Mouse (Mus musculus) ES-Bruce4 (cell line): Measurements from ENCODE around the gene Col20a1. TPM values are rescaled to one million over a fixed set of nuclear protein-coding genes. Genes with fewer than 3 reads are reported as not detected.

Experiments used
- H3K27ac ChIP-seq: 2 replicates; pipeline ENCODE4 v1.5.1; 2012; ENCODE audit warnings: low read length, inconsistent platforms; ENCODE audit not compliant: insufficient read depth
- H3K27me3 ChIP-seq: 2 replicates; pipeline ENCODE4 v1.6.1; 2012; ENCODE audit warnings: mild to moderate bottlenecking, low read length, inconsistent platforms; ENCODE audit not compliant: control insufficient read depth, poor library complexity, insufficient read depth, severe bottlenecking
- H3K36me3 ChIP-seq: 2 replicates; pipeline ENCODE4 v1.6.1; 2012; ENCODE audit warnings: inconsistent platforms, mild to moderate bottlenecking, low read length, moderate library complexity; ENCODE audit not compliant: control insufficient read depth, poor library complexity, insufficient read depth, severe bottlenecking
- H3K4me1 ChIP-seq: one replicate; pipeline ENCODE4 v1.8.1; 2011; ENCODE audit warnings: low read length; ENCODE audit not compliant: control insufficient read depth, insufficient read depth
- H3K4me3 ChIP-seq: 2 replicates; pipeline ENCODE4 v1.5.1; 2011; ENCODE audit warnings: low read depth, mild to moderate bottlenecking, low read length
- H3K9ac ChIP-seq: 2 replicates; pipeline ENCODE4 v1.6.1; 2012; ENCODE audit warnings: low read depth, mild to moderate bottlenecking, inconsistent platforms; ENCODE audit not compliant: poor library complexity, severe bottlenecking
- H3K9me3 ChIP-seq: replicated peaks from 2 replicates; pipeline ENCODE4 v1.6.1; 2012; ENCODE audit warnings: mild to moderate bottlenecking, low read length, inconsistent platforms; ENCODE audit not compliant: control insufficient read depth, poor library complexity, insufficient read depth, severe bottlenecking
- CTCF ChIP-seq: IDR thresholded peaks from one replicate; pipeline ENCODE4 v1.8.1; 2011; ENCODE audit warnings: low read depth, low read length
- EP300 ChIP-seq: IDR thresholded peaks from 2 replicates; pipeline ENCODE4 v1.6.1; 2011; ENCODE audit warnings: low read depth, low read length; ENCODE audit not compliant: insufficient read depth
- POLR2A ChIP-seq: IDR thresholded peaks from one replicate; pipeline ENCODE4 v1.8.1; 2011; ENCODE audit warnings: low read length; ENCODE audit not compliant: insufficient read depth
- polyA plus RNA-seq: library from polyadenylated mRNA; stranded (reverse); fragments of >200 nt; gene quantifications from 2 replicates; pipeline ENCODE4 v1.2.4, GENCODE M21; 2011; ENCODE audit warnings: low read depth; ENCODE audit not compliant: missing spikeins, insufficient read depth, insufficient read length

Col20a1 gene
- polyA plus RNA-seq, 1 experiment: 0.79 TPM

DNA sequence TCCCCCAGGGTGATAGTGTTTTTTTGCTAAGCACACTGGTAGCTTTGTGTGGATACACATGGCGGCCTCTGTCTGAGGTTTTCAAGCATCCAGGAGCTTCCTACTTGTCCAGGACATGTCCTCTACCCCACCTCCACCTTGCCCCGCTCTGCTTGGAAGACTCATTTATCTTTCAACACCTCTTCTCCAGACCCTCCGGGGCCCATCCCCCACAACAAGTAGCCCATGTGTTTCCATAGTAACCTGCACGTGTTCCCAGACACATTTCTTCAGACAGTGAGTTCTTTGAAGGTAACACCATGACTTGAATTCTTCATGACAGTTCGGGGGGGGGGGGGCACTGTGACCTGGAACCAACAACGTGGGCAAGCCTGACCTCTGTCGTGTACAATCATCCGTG is 71.0 kb downstream of the Col20a1 start:
- no peaks in the 10 kb centered on the region for H3K4me1 ChIP-seq
- no peak overlapping the region for H3K4me3 ChIP-seq
- H3K27ac ChIP-seq: no peak overlapping the region
- no peaks in the 10 kb centered on the region for H3K27me3 ChIP-seq
- H3K36me3 ChIP-seq: no peaks in the 10 kb centered on the region
- TF ChIP-seq EP300 (no peak), CTCF (no peak), POLR2A (no peak)
- no peaks in the 10 kb centered on the region for H3K9me3 ChIP-seq
- H3K9ac ChIP-seq: no peak overlapping the region

DNA sequence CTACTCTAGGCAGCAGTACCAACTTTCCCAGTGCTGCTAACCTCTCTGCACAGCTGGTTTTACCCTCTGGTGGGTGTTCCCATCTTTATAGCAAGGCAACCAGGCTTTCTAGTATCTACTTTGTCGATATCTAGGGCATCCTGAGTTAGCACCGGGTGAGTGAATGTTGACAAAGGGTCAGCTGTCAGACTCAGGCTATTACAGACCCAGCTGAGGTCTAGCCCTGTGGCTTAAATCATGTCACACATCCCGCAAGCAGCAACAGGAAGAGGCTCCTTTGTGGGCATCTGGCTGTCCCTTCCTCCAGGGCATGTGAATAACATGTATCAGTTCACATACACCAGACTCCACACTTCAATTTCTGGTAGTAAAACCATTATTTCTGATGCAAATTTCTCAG is 71.9 kb downstream of the Col20a1 start:
- Histone ChIP-seq H3K27me3 (no peaks in the 10 kb centered on the region), H3K9ac (no peak overlapping the region), H3K27ac (no peak overlapping the region), H3K9me3 (no peaks in the 10 kb centered on the region), H3K36me3 (no peaks in the 10 kb centered on the region), H3K4me3 (no peak overlapping the region), H3K4me1 (no peaks in the 10 kb centered on the region)
- TF ChIP-seq EP300: no peak
- TF ChIP-seq CTCF: no peak
- TF ChIP-seq POLR2A: no peak

DNA sequence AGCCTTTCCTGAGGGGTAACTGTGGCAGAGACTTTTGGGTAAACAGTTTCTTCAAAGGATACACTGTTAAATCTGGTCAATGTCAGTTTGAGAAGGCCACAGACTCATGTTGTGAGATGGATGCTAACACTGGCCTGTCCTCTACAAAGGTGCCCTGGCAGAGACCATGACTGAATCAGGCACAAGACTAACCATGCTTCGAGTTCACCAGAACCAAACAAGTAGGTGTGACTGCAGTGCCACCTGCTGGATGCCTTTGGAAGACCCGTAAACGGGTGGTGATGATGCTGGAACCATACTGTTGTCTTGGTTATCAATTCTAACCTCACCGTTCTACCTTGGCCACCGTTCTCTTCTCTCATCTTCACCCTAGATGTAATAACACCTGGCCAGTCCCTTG is 73.8 kb downstream of the Col20a1 start:
- Histone ChIP-seq H3K36me3 (no peaks in the 10 kb centered on the region), H3K4me3 (no peak overlapping the region), H3K9ac (no peak overlapping the region), H3K27me3 (no peaks in the 10 kb centered on the region), H3K27ac (no peak overlapping the region), H3K4me1 (no peaks in the 10 kb centered on the region), H3K9me3 (no peaks in the 10 kb centered on the region)
- TF ChIP-seq CTCF (peak; percentile 92), POLR2A (no peak)

DNA sequence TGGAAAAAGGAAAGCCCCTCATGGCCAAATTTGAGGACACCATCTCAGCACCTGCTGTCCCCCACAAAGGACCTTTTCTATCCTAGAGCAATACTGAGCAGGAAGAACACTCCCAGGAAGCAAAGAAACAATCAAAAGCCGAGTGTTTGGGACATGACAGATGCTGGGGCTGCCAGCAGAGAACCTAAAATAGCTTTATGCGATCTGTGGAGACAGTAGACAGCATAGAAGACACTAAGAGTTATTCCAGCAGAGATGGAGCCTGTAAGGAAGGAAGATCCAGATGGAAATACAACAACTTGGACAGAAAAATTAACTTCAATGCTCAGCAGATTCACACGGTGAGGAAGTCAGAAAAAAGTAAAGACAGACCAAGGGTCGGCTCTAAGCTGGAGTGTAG is 79.5 kb downstream of the Col20a1 start:
- H3K27me3 ChIP-seq: no peaks in the 10 kb centered on the region
- H3K4me3 ChIP-seq: no peak overlapping the region
- no peaks in the 10 kb centered on the region for H3K9me3 ChIP-seq
- H3K36me3 ChIP-seq: no peaks in the 10 kb centered on the region
- no peaks in the 10 kb centered on the region for H3K4me1 ChIP-seq
- no peak overlapping the region for H3K9ac ChIP-seq
- H3K27ac ChIP-seq: no peak overlapping the region
- TF ChIP-seq EP300 (no peak), CTCF (no peak), POLR2A (no peak)

Other genes starting within 250 kb of the Col20a1 start
- gene Bhlhe23, start 209.6 kb upstream of the Col20a1 start, polyA plus RNA-seq: not detected in 2 replicates
- 103 and 112 TPM in 2 replicates for gene Ythdf1, start 65.6 kb upstream of the Col20a1 start, polyA plus RNA-seq
- gene Birc7, start 57.5 kb upstream of the Col20a1 start, polyA plus RNA-seq: 0.56 and 0.85 TPM in 2 replicates
- gene Nkain4, start 31.8 kb upstream of the Col20a1 start, polyA plus RNA-seq: 7.0 and 9.1 TPM in 2 replicates
- 36.4 and 37.2 TPM in 2 replicates for gene Arfgap1, start 19.3 kb upstream of the Col20a1 start, polyA plus RNA-seq
- 0.43 and 1.0 TPM in 2 replicates for gene Chrna4, start 57.0 kb downstream of the Col20a1 start, polyA plus RNA-seq
- 0.76 and 1.0 TPM in 2 replicates for gene Kcnq2, start 148.8 kb downstream of the Col20a1 start, polyA plus RNA-seq
- 0.43 TPM in 1 of 2 replicates, not detected in the other for gene Eef1a2, start 170.5 kb downstream of the Col20a1 start, polyA plus RNA-seq
- gene Ppdpf, start 200.7 kb downstream of the Col20a1 start, polyA plus RNA-seq: 56.0 and 67.7 TPM in 2 replicates
- gene Ptk6, start 216.3 kb downstream of the Col20a1 start, polyA plus RNA-seq: not detected in 2 replicates
- not detected in 2 replicates for gene Srms, start 226.7 kb downstream of the Col20a1 start, polyA plus RNA-seq
- gene Fndc11, start 233.5 kb downstream of the Col20a1 start, polyA plus RNA-seq: not detected in 2 replicates